Comparison of ENCODE assay signal across 20 mouse cellular contexts in genomic region chr12:96488448-96488960, GRCm38 (mm10).
"Had no signal": no experiment of that assay in that cellular context is flagged by ENCODE, and none has a peak within 500 bp of the region (broad histone marks: within the 10 kb centered on the region; RNA-seq: fewer than 3 reads in every experiment).

No protein-coding gene starts in this region.

- H3K4me1 ChIP-seq: kidney, embryonic 15.5 days; limb, embryonic 13.5 days; liver, embryonic 13.5 days; neural tube, embryonic 13.5 days; stomach, embryonic 15.5 days had no signal

- H3K27me3 ChIP-seq: kidney, embryonic 15.5 days; limb, embryonic 13.5 days; liver, embryonic 13.5 days; neural tube, embryonic 13.5 days; stomach, embryonic 15.5 days had no signal

- H3K27ac ChIP-seq: kidney, embryonic 15.5 days; limb, embryonic 13.5 days; liver, embryonic 13.5 days; neural tube, embryonic 13.5 days; stomach, embryonic 15.5 days had no signal

- H3K36me3 ChIP-seq: kidney, embryonic 15.5 days; limb, embryonic 13.5 days; liver, embryonic 13.5 days; neural tube, embryonic 13.5 days; stomach, embryonic 15.5 days had no signal

- DNase-seq: kidney, postnatal 10 days; kidney, postnatal 36 days; left cerebral cortex, postnatal 4 days; liver, embryonic 13.5 days; lung, adult 2 months; lung, postnatal 14 days; lung, postnatal 4 days; midbrain, embryonic 14.5 days; retina, postnatal 1 day; right cerebral cortex, postnatal 25 days; spleen, adult 18-20 months; thymus, adult 18-20 months; thymus, postnatal 14 days; thymus, postnatal 4 days had no signal

- H3K4me2 ChIP-seq: kidney, embryonic 15.5 days; limb, embryonic 13.5 days; liver, embryonic 13.5 days; midbrain, embryonic 11.5 days; neural tube, embryonic 13.5 days; stomach, embryonic 15.5 days had no signal

- H3K4me3 ChIP-seq: kidney, embryonic 15.5 days; limb, embryonic 13.5 days; liver, embryonic 13.5 days; myocyte; neural tube, embryonic 13.5 days; stomach, embryonic 15.5 days had no signal

- H3K9me3 ChIP-seq: kidney, embryonic 15.5 days; limb, embryonic 13.5 days; liver, embryonic 13.5 days; neural tube, embryonic 13.5 days; stomach, embryonic 15.5 days had no signal

- H3K9ac ChIP-seq: kidney, embryonic 15.5 days; limb, embryonic 13.5 days; liver, embryonic 13.5 days; neural tube, embryonic 13.5 days; stomach, embryonic 15.5 days had no signal
